Mouse (Mus musculus) lung, adult 2 months (tissue): Measurements from ENCODE around the gene Qsox2.

Experiments
- CTCF ChIP-seq: fragments of 200-500 bp; IDR thresholded peaks from 2 replicates; pipeline ENCODE4 v1.5.1; 2011; ENCODE audit warnings: mild to moderate bottlenecking, low read length, control low read depth; ENCODE audit not compliant: insufficient read depth
- POLR2A ChIP-seq: fragments of 200-500 bp; IDR thresholded peaks from 2 replicates; pipeline ENCODE4 v1.6.1; 2011; ENCODE audit warnings: low read depth, mild to moderate bottlenecking, control low read depth, low read length, borderline replicate concordance; ENCODE audit errors: extremely low read depth

GRCm38 (mm10) chr2:26198488-26198887 is 38.8 kb downstream of the Qsox2 start:
- TF ChIP-seq CTCF = no peak
- TF ChIP-seq POLR2A = no peak
